Mouse (Mus musculus): ENCODE measurements around the gene Gm47955. TPM values are rescaled to one million over a fixed set of nuclear protein-coding genes. Genes with fewer than 3 reads are reported as not detected.
"Not testable (repeated sequence)": the region's sequence is repeated elsewhere in the genome, so short reads cannot be mapped to it uniquely, and the experiment has no call there.

The Gm47955 gene
- polyA plus RNA-seq, 1 experiment = not detected

- TF ChIP-seq POLR2A (IDR thresholded peaks at IDR 0.05; ENCODE audit: borderline replicate concordance, low read depth, low read length) (no peak), CTCF (IDR thresholded peaks at IDR 0.05; ENCODE audit: low read depth, low read length) (no peak)
- no peak overlapping the region for H3K4me3 ChIP-seq (ENCODE audit: insufficient read depth, low read length)
- H3K27ac ChIP-seq (ENCODE audit: insufficient read depth, low read depth, low read length) = no peak overlapping the region
- no peaks in the 10 kb centered on the region for H3K4me1 ChIP-seq (ENCODE audit: control insufficient read depth, insufficient read depth, low read length)
Observed at GRCm38 (mm10) chr1:82991596-82991995, 31.5 kb downstream of the Gm47955 start.

- TF ChIP-seq CTCF (IDR thresholded peaks at IDR 0.05; ENCODE audit: low read depth, low read length) (no peak), POLR2A (IDR thresholded peaks at IDR 0.05; ENCODE audit: borderline replicate concordance, low read depth, low read length) (no peak)
- Histone ChIP-seq H3K4me1 (ENCODE audit: control insufficient read depth, insufficient read depth, low read length) (no peaks in the 10 kb centered on the region), H3K27ac (ENCODE audit: insufficient read depth, low read depth, low read length) (no peak overlapping the region)
Observed at GRCm38 (mm10) chr1:82992093-82992492, 32.0 kb downstream of the Gm47955 start.

GRCm38 (mm10) chr1:82993947-82994346 lies 33.9 kb downstream of the Gm47955 start:
- Histone ChIP-seq H3K4me1 (ENCODE audit: control insufficient read depth, insufficient read depth, low read length) (no peaks in the 10 kb centered on the region), H3K4me3 (ENCODE audit: insufficient read depth, low read length) (no peak overlapping the region), H3K27ac (ENCODE audit: insufficient read depth, low read depth, low read length) (no peak overlapping the region)
- no peak for TF ChIP-seq CTCF (IDR thresholded peaks at IDR 0.05; ENCODE audit: low read depth, low read length)
- TF ChIP-seq POLR2A (IDR thresholded peaks at IDR 0.05; ENCODE audit: borderline replicate concordance, low read depth, low read length) = no peak

More at GRCm38 (mm10) chr1:82992093-82992492, 32.0 kb downstream of the Gm47955 start:
- H3K4me3 ChIP-seq (ENCODE audit: insufficient read depth, low read length) = no peak overlapping the region

GRCm38 (mm10) chr1:83000306-83000705 lies 40.2 kb downstream of the Gm47955 start, which contains the start of gene Gm47959:
Gene Gm47959, plus strand, starts transcription at chr1:83000548.
- not testable (repeated sequence) for H3K27ac ChIP-seq (ENCODE audit: insufficient read depth, low read depth, low read length); H3K4me1 ChIP-seq (ENCODE audit: control insufficient read depth, insufficient read depth, low read length)

GRCm38 (mm10) chr1:83006218-83007179 lies 46.4 kb downstream of the Gm47955 start:
- no peak overlapping the region for H3K4me3 ChIP-seq (ENCODE audit: insufficient read depth, low read length)
- H3K27ac ChIP-seq (ENCODE audit: insufficient read depth, low read depth, low read length) = no peak overlapping the region
- H3K4me1 ChIP-seq (ENCODE audit: control insufficient read depth, insufficient read depth, low read length) = no peaks in the 10 kb centered on the region
- no peak for TF ChIP-seq CTCF (IDR thresholded peaks at IDR 0.05; ENCODE audit: low read depth, low read length)
- no peak for TF ChIP-seq POLR2A (IDR thresholded peaks at IDR 0.05; ENCODE audit: borderline replicate concordance, low read depth, low read length)

More at GRCm38 (mm10) chr1:83000306-83000705, 40.2 kb downstream of the Gm47955 start, which contains the start of gene Gm47959:
- not testable (repeated sequence) for H3K4me3 ChIP-seq (ENCODE audit: insufficient read depth, low read length)

GRCm38 (mm10) chr1:83007471-83007870 lies 47.4 kb downstream of the Gm47955 start:
- Histone ChIP-seq H3K4me1 (ENCODE audit: control insufficient read depth, insufficient read depth, low read length) (no peaks in the 10 kb centered on the region), H3K27ac (ENCODE audit: insufficient read depth, low read depth, low read length) (no peak overlapping the region), H3K4me3 (ENCODE audit: insufficient read depth, low read length) (no peak overlapping the region)
- TF ChIP-seq CTCF (IDR thresholded peaks at IDR 0.05; ENCODE audit: low read depth, low read length) = no peak
- TF ChIP-seq POLR2A (IDR thresholded peaks at IDR 0.05; ENCODE audit: borderline replicate concordance, low read depth, low read length) = no peak

Other genes starting within 250 kb of the Gm47955 start
- gene Mff, start 235.4 kb upstream of the Gm47955 start, polyA plus RNA-seq (2012; ENCODE audit: insufficient read depth, insufficient read length, missing spikeins) = 109 and 112 TPM in 2 replicates
- gene Tm4sf20, start 191.8 kb upstream of the Gm47955 start, polyA plus RNA-seq (2012; ENCODE audit: insufficient read depth, insufficient read length, missing spikeins) = not detected in 2 replicates
- gene Gm47791, start 189.0 kb upstream of the Gm47955 start, polyA plus RNA-seq (2012; ENCODE audit: insufficient read depth, insufficient read length, missing spikeins) = not detected in 2 replicates
- gene Agfg1, start 120.8 kb upstream of the Gm47955 start, polyA plus RNA-seq (2012; ENCODE audit: insufficient read depth, insufficient read length, missing spikeins) = 31.8 and 38.3 TPM in 2 replicates
- 1.6 and 2.0 TPM in 2 replicates for gene A030005L19Rik, start 47.0 kb upstream of the Gm47955 start, polyA plus RNA-seq (2012; ENCODE audit: insufficient read depth, insufficient read length, missing spikeins)
- not detected in 2 replicates for gene A030014E15Rik, start 35.4 kb upstream of the Gm47955 start, polyA plus RNA-seq (2012; ENCODE audit: insufficient read depth, insufficient read length, missing spikeins)
- gene Gm6217, start 28.9 kb upstream of the Gm47955 start, polyA plus RNA-seq (2012; ENCODE audit: insufficient read depth, insufficient read length, missing spikeins) = not detected in 2 replicates
- not detected in 2 replicates for gene A030003K21Rik, start 16.9 kb upstream of the Gm47955 start, polyA plus RNA-seq (2012; ENCODE audit: insufficient read depth, insufficient read length, missing spikeins)
- gene Gm7544, start 4.3 kb upstream of the Gm47955 start, polyA plus RNA-seq (2012; ENCODE audit: insufficient read depth, insufficient read length, missing spikeins) = not detected in 2 replicates
- not detected in 2 replicates for gene Gm47959, start 40.3 kb downstream of the Gm47955 start, polyA plus RNA-seq (2012; ENCODE audit: insufficient read depth, insufficient read length, missing spikeins)
- gene Slc19a3, start 78.2 kb downstream of the Gm47955 start, polyA plus RNA-seq (2012; ENCODE audit: insufficient read depth, insufficient read length, missing spikeins) = not detected in 2 replicates
- gene Krtap28-10, start 82.2 kb downstream of the Gm47955 start, polyA plus RNA-seq (2012; ENCODE audit: insufficient read depth, insufficient read length, missing spikeins) = not detected in 2 replicates
- not detected in 2 replicates for gene Gm47969, start 84.6 kb downstream of the Gm47955 start, polyA plus RNA-seq (2012; ENCODE audit: insufficient read depth, insufficient read length, missing spikeins)
- not detected in 2 replicates for gene A030005K14Rik, start 99.1 kb downstream of the Gm47955 start, polyA plus RNA-seq (2012; ENCODE audit: insufficient read depth, insufficient read length, missing spikeins)
- gene Krtap28-13, start 100.6 kb downstream of the Gm47955 start, polyA plus RNA-seq (2012; ENCODE audit: insufficient read depth, insufficient read length, missing spikeins) = not detected in 2 replicates
- gene Ccl20, start 156.5 kb downstream of the Gm47955 start, polyA plus RNA-seq (2012; ENCODE audit: insufficient read depth, insufficient read length, missing spikeins) = not detected in 2 replicates
- gene Daw1, start 199.5 kb downstream of the Gm47955 start, polyA plus RNA-seq (2012; ENCODE audit: insufficient read depth, insufficient read length, missing spikeins) = not detected in 2 replicates

Data from bone marrow macrophage, adult 2 months (primary cell).